Mouse (Mus musculus) thymus, postnatal 4 days (tissue): ENCODE results near the gene Qdpr.
A peak's percentile ranks its signal among the peaks of the same experiment; 100 is the strongest.
"Not testable (repeated sequence)": the region's sequence is repeated elsewhere in the genome, so short reads cannot be mapped to it uniquely, and the experiment has no call there.

Source experiments
- DNase-seq: peaks from one replicate; pipeline ENCODE4 v3.0.0; 2021

Gene Qdpr

GRCm38 (mm10) chr5:45449206-45449605 is 830 bp downstream of the Qdpr start:
- DNase-seq = peak; percentile 21

GRCm38 (mm10) chr5:45448676-45449075 is 1.4 kb downstream of the Qdpr start:
- DNase-seq = peak; percentile 12

DNA sequence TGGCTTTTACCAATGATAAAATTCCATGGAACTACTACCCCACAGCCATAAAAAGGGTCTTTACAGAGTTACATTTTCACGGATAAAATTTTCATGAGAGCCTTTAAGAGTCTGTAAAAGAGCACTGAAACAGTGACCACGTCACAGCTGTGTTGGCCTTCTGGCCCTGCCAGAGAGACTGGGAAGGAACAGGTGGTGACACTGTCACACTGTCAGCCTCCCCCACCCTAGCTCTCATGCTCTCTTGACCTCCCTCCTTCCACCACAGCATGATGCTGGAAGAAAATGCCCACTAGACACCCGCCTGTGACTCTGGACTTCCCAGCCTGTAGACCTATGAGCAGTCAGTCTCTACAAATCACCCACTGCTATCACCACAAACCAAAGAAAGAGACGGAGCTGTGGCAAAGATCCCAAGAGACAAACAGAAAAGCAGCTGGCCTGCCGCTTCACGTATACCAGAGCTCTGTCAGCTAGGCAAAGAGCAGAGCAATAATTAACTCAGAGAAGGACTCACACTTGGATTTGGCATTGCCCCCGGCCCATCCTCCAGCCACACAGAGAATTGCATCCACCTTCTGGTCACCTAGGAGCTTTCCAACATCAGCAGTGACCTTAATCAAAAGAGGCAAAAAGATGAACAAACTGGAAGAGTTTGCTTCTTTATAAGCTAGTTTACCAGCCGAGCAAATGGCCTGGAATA is 5.8 kb downstream of the Qdpr start:
- DNase-seq = no peak

GRCm38 (mm10) chr5:45441745-45442144 is 8.3 kb downstream of the Qdpr start:
- DNase-seq = no peak

DNA sequence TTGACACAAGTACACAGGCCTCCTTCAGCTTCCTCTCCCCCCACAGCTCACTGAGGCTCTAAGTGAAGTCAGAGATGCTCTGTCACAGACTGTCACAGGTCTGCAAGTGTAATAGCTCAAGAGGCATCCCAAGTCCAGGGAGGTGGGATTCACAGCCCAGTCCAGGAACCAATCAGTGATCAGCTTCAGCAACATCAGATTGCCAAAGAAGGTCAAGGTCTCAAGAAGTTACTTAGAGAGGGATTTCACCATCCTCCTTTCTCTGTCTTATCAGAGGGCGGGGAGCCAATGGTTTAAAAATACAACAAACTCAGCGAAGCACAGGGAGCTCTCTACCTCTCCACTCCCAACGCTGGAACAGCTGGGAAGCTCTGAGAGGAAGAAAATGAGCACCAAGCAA is 8.9 kb downstream of the Qdpr start:
- DNase-seq = no peak

DNA sequence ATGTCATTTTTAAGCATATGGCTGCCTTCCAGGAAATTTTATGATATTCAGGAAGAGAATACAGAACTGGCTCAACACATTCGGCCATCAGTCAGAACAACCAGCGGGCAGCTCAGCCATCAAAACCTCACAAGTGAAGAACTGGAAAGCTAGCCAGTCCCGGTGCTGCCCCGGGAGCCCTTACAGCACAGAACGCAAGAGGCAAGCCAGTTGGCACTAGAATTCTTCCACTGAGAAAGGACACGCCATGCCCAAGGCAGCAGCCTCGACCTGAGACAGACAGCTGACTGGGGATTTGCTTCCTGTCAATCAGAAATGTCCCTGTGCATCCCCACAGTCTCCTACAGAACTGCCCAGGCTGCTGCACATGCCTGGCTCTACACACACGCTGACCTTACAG is 11.7 kb downstream of the Qdpr start:
- DNase-seq = no peak

GRCm38 (mm10) chr5:45437826-45438225 is 12.2 kb downstream of the Qdpr start:
- DNase-seq = no peak

- no peak for DNase-seq
Observed at GRCm38 (mm10) chr5:45435967-45436950, 13.8 kb downstream of the Qdpr start.

GRCm38 (mm10) chr5:45427891-45428290 is 22.1 kb downstream of the Qdpr start:
- DNase-seq = no peak

DNA sequence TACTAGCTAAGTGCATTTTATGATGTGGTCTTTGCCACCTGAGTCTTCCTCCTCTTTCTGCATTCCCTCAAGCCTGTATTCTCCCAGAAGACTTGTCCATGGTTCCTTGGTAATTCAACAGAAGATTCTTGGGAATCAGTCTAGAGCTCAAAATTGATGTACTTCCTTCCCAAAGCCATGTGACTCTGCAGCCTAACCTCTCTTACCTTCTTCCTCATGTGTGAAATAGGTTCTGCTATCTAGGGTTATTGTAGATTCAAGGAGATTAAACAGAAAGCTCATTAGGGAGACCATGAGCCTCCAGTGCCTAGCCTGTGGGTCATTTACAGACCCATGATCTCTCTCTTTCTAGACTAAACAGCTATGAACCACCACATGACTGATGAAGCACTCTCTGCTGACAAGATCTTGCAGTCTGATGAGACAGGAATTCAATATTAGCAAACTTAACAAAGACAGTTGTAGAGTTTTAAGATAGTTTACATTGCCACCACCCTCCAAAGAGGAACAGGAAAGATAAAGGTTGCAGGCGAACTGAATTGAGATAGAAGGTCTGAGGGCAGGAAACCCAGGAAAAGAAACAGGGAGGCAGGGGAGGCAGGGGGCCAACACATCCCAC is 23.5 kb downstream of the Qdpr start:
- DNase-seq = no peak

GRCm38 (mm10) chr5:45425771-45426170 is 24.3 kb downstream of the Qdpr start:
- not testable (repeated sequence) for DNase-seq

GRCm38 (mm10) chr5:45424021-45424886 is 25.8 kb downstream of the Qdpr start:
- peak; percentile 69 for DNase-seq

DNA sequence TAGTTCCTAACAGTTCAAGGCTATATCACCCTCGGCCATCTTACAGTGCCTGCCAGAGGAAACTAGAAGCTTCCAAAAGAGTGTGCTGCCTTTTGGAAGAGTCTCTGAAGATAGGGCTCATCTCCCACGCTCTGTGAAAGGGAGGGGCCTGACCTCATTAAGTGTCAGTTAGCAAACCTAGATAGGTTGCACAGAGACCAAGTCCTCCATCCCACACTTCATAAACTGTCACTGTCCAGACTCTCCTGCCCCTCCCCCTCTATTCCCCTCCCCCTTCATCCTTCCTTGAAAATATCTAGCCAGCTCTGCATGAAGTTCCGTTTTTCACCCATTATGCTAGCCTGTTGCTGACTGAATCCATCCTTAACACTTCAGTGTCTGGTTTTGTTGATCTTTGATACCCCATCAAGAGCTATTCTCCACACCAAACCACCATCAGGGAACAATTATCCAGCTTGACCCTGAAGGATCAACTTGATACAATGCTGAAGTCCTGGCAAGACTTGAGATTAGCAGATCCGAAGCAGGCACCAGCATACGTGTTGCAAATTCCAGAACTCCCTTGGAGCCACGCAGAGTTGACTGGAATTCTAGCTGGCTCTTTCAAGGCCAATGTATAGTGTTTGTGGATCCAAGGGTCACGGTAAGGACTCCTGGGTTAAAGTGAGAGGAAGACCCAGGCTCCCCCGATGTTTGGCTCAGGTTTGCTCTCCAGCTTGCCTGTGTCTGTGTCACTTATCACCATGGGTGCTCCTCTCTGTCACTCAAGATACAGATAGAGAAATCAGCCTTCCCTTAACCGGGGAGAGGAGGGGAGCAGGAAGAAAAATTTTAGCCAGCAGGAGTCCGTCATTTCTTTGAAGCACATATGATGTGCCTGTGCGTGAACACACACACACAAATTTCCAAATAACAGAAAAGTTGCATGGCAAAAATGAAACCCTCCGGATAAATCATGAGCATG is 27.9 kb downstream of the Qdpr start:
- no peak for DNase-seq

GRCm38 (mm10) chr5:45419841-45420638 is 30.0 kb downstream of the Qdpr start:
- peak; percentile 63 for DNase-seq

GRCm38 (mm10) chr5:45417859-45418443 is 32.1 kb downstream of the Qdpr start:
- DNase-seq = no peak

- no peak for DNase-seq
Observed at GRCm38 (mm10) chr5:45416478-45416877, 33.6 kb downstream of the Qdpr start.

GRCm38 (mm10) chr5:45406129-45406528 is 43.9 kb downstream of the Qdpr start:
- DNase-seq = no peak

GRCm38 (mm10) chr5:45402632-45403031 is 47.4 kb downstream of the Qdpr start:
- DNase-seq = peak; percentile 81

DNA sequence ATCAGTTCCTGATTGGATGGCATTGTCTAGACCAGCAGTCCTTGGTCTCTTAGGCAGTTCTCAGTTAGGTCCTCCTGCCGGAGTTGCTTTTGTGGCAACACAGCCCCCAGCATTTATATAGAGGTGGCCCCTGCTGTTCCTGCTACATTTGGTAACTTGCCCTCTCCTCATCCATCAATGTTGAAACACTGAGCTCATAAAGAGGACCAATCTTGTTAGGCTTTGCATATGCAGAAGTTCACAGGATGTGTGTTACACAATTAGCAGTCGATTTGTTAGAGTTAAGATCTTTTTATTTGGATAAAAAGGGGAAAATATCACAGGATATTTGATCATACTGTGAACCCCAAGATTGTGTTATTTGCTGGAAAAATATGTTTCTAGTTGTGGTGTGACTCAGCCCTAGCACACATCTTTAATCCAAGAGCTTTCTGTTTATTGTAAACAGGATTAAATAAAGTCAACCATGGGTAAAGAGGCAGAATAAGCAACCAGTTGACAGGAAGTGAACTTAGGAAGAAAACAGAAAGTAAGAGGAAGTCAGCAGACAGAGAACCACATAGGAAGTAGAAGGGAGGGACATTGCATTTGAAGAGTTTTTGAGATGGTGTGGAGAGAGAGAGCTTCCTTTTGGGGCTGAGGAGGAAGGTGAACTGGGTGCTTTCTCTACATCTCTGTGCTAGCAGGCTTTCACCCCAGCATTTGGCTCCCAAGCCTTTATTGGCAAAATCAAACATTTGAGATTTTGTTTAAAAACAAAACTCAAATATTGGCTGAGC is 65.8 kb downstream of the Qdpr start:
- no peak for DNase-seq
